Mouse (Mus musculus) thymus, postnatal 10 days (tissue): ENCODE measurements around the gene Gm21921.
"Not testable (repeated sequence)": the region's sequence is repeated elsewhere in the genome, so short reads cannot be mapped to it uniquely, and the experiment has no call there.

ENCODE experiments used
- DNase-seq, 2 experiments: peaks; one replicate each; pipeline ENCODE4 v3.0.0; 2021; ENCODE audit warnings: low spot score in 2 of 2

The Gm21921 gene

GRCm38 (mm10) chrY:24796143-24796542, at the start of gene Gm21921:
Gm21921 (minus strand) TSS chrY:24796243.
- DNase-seq, result not testable (repeated sequence)
